Mouse (Mus musculus): ENCODE measurements around the gene Dnase2a. TPM values are rescaled to one million over a fixed set of nuclear protein-coding genes. Genes with fewer than 3 reads are reported as not detected.

The Dnase2a gene
- polyA plus RNA-seq, 1 experiment from 2014 or later = 24.0 TPM

GRCm38 (mm10) chr8:84936041-84936961 is 27.9 kb downstream of the Dnase2a start:
- H3K9ac ChIP-seq (replicated peaks; ENCODE audit: low read depth) = no peak overlapping the region
- H3K4me2 ChIP-seq (replicated peaks; ENCODE audit: low read depth, low read length) = peak overlapping the region; percentile 55; the same call in 1 of the 2 replicates
- no peak overlapping the region for H3K27ac ChIP-seq (ENCODE audit: low read length)
- no peaks in the 10 kb centered on the region for H3K4me1 ChIP-seq (ENCODE audit: insufficient read depth, low read depth, low read length)
- no peak for ATAC-seq
- TF ChIP-seq EP300 (IDR thresholded peaks at IDR 0.05) (no peak), CTCF (IDR thresholded peaks at IDR 0.05) (no peak)
- H3K4me3 ChIP-seq (ENCODE audit: low read depth, low read length) = 0 out of 2 replicates have a peak overlapping the region, but pooled peaks have one; percentile 20
- peaks cover 30% of the 10 kb centered on the region for H3K27me3 ChIP-seq (replicated peaks; ENCODE audit: insufficient read depth, low read length)
- no peaks in the 10 kb centered on the region for H3K9me3 ChIP-seq (ENCODE audit: low read length)
- no peaks in the 10 kb centered on the region for H3K36me3 ChIP-seq (ENCODE audit: insufficient read depth, low read length)
- DNase-seq (ENCODE audit: low spot score) = no peak
- 22% methylated on average over 23 of the region's 23 CpGs for WGBS

- peak within 1 kb of the TSS; percentile 20; the same call in 1 of the 2 replicates for H3K4me3 ChIP-seq (ENCODE audit: low read depth, low read length)
- TF ChIP-seq CTCF (IDR thresholded peaks at IDR 0.05) (peak; percentile 61), EP300 (IDR thresholded peaks at IDR 0.05) (no peak)
- peaks cover 30% of the 10 kb centered on the region for H3K27me3 ChIP-seq (replicated peaks; ENCODE audit: insufficient read depth, low read length)
- DNase-seq (ENCODE audit: low spot score) (peak; percentile 69), ATAC-seq (peak; percentile 83)
- H3K9ac ChIP-seq (replicated peaks; ENCODE audit: low read depth) = no peak within 1 kb of the TSS
- no peaks in the 10 kb centered on the region for H3K4me1 ChIP-seq (ENCODE audit: insufficient read depth, low read depth, low read length)
- H3K9me3 ChIP-seq (ENCODE audit: low read length) = no peaks in the 10 kb centered on the region
- under 1% methylated on average over 34 of the region's 50 CpGs for WGBS
- peak within 1 kb of the TSS; percentile 55 for H3K4me2 ChIP-seq (replicated peaks; ENCODE audit: low read depth, low read length)
- H3K36me3 ChIP-seq (ENCODE audit: insufficient read depth, low read length) = no peaks in the 10 kb centered on the region
- no peak within 1 kb of the TSS for H3K27ac ChIP-seq (ENCODE audit: low read length)
Observed at GRCm38 (mm10) chr8:84936962-84937546, 28.7 kb downstream of the Dnase2a start, which contains the start of gene Mast1. Gene Mast1, minus strand, starts transcription at chr8:84937359.

- DNase-seq (ENCODE audit: low spot score) (no peak), ATAC-seq (no peak)
- Histone ChIP-seq H3K9ac (replicated peaks; ENCODE audit: low read depth) (no peak overlapping the region), H3K4me3 (ENCODE audit: low read depth, low read length) (no peak overlapping the region), H3K27me3 (replicated peaks; ENCODE audit: insufficient read depth, low read length) (peaks cover 30% of the 10 kb centered on the region), H3K9me3 (ENCODE audit: low read length) (no peaks in the 10 kb centered on the region), H3K36me3 (ENCODE audit: insufficient read depth, low read length) (no peaks in the 10 kb centered on the region), H3K27ac (ENCODE audit: low read length) (no peak overlapping the region), H3K4me2 (replicated peaks; ENCODE audit: low read depth, low read length) (no peak overlapping the region), H3K4me1 (ENCODE audit: insufficient read depth, low read depth, low read length) (no peaks in the 10 kb centered on the region)
- TF ChIP-seq EP300 (IDR thresholded peaks at IDR 0.05) = no peak
- no peak for TF ChIP-seq CTCF (IDR thresholded peaks at IDR 0.05)
- WGBS = 57% methylated on average over 13 of the region's 13 CpGs
Observed at GRCm38 (mm10) chr8:84937620-84938485, 29.5 kb downstream of the Dnase2a start.

GRCm38 (mm10) chr8:84943699-84944098 is 35.3 kb downstream of the Dnase2a start:
- WGBS = 17% methylated on average over 4 of the region's 4 CpGs
- Histone ChIP-seq H3K4me1 (ENCODE audit: insufficient read depth, low read depth, low read length) (no peaks in the 10 kb centered on the region), H3K36me3 (ENCODE audit: insufficient read depth, low read length) (no peaks in the 10 kb centered on the region), H3K9ac (replicated peaks; ENCODE audit: low read depth) (no peak overlapping the region), H3K4me2 (replicated peaks; ENCODE audit: low read depth, low read length) (no peak overlapping the region), H3K27ac (ENCODE audit: low read length) (no peak overlapping the region), H3K9me3 (ENCODE audit: low read length) (no peaks in the 10 kb centered on the region), H3K27me3 (replicated peaks; ENCODE audit: insufficient read depth, low read length) (peaks cover 46% of the 10 kb centered on the region), H3K4me3 (ENCODE audit: low read depth, low read length) (no peak overlapping the region)
- DNase-seq (ENCODE audit: low spot score) (no peak), ATAC-seq (no peak)
- TF ChIP-seq EP300 (IDR thresholded peaks at IDR 0.05) = no peak

- Histone ChIP-seq H3K36me3 (ENCODE audit: insufficient read depth, low read length) (no peaks in the 10 kb centered on the region), H3K4me2 (replicated peaks; ENCODE audit: low read depth, low read length) (no peak overlapping the region), H3K9ac (replicated peaks; ENCODE audit: low read depth) (no peak overlapping the region), H3K4me1 (ENCODE audit: insufficient read depth, low read depth, low read length) (no peaks in the 10 kb centered on the region), H3K4me3 (ENCODE audit: low read depth, low read length) (no peak overlapping the region), H3K27me3 (replicated peaks; ENCODE audit: insufficient read depth, low read length) (peaks cover 46% of the 10 kb centered on the region), H3K27ac (ENCODE audit: low read length) (no peak overlapping the region), H3K9me3 (ENCODE audit: low read length) (no peaks in the 10 kb centered on the region)
- 3% methylated on average over 26 of the region's 26 CpGs for WGBS
- ATAC-seq = no peak
- no peak for TF ChIP-seq CTCF (IDR thresholded peaks at IDR 0.05)
- no peak for TF ChIP-seq EP300 (IDR thresholded peaks at IDR 0.05)
- peak; percentile 17 for DNase-seq (ENCODE audit: low spot score)
Observed at GRCm38 (mm10) chr8:84944478-84945160, 36.3 kb downstream of the Dnase2a start.

Measured in lung, postnatal 0 days (tissue).